Mouse (Mus musculus) embryonic fibroblast, embryonic 13.5 days (primary cell): ENCODE measurements around the gene Ephb1.

Experiments
- CTCF ChIP-seq: IDR thresholded peaks from 2 replicates; pipeline ENCODE4 v1.5.1; 2011; ENCODE audit warnings: mild to moderate bottlenecking, control low read depth, low read length, moderate library complexity, borderline replicate concordance; ENCODE audit not compliant: insufficient read depth
- POLR2A ChIP-seq: IDR thresholded peaks from 2 replicates; pipeline ENCODE4 v1.6.1; 2011; ENCODE audit warnings: low read depth, mild to moderate bottlenecking, control low read depth, low read length, moderate library complexity

GRCm38 (mm10) chr9:102350076-102350475 is 4.4 kb downstream of the Ephb1 start:
- TF ChIP-seq CTCF (no peak), POLR2A (no peak)
